Mouse (Mus musculus): ENCODE results near the gene Dpp6.

Gene Dpp6

GRCm38 (mm10) chr5:27063871-27064270, 246.9 kb downstream of the Dpp6 start:
- ATAC-seq (ENCODE audit: low TSS enrichment) = no peak

- no peak for ATAC-seq (ENCODE audit: low TSS enrichment)
These were observed 249.8 kb downstream of the Dpp6 start for GRCm38 (mm10) chr5:27066837-27067236.

GRCm38 (mm10) chr5:27075131-27075591, 258.2 kb downstream of the Dpp6 start:
- peak; percentile 88 for ATAC-seq (ENCODE audit: low TSS enrichment)

GRCm38 (mm10) chr5:27076046-27076445, 259.0 kb downstream of the Dpp6 start:
- ATAC-seq (ENCODE audit: low TSS enrichment) = no peak

- ATAC-seq (ENCODE audit: low TSS enrichment) = peak; percentile 22; the same call in 1 of the 2 replicates
These were observed 260.8 kb downstream of the Dpp6 start for GRCm38 (mm10) chr5:27077821-27078220.

- ATAC-seq (ENCODE audit: low TSS enrichment) = peak; percentile 66
These were observed 264.3 kb downstream of the Dpp6 start for GRCm38 (mm10) chr5:27081275-27081674.

GRCm38 (mm10) chr5:27083762-27084161, 266.8 kb downstream of the Dpp6 start:
- peak; percentile 83 for ATAC-seq (ENCODE audit: low TSS enrichment)

GRCm38 (mm10) chr5:27108221-27108620, 291.2 kb downstream of the Dpp6 start:
- 0 out of 2 replicates have a peak, but pooled peaks have one; percentile 47 for ATAC-seq (ENCODE audit: low TSS enrichment)

GRCm38 (mm10) chr5:27122479-27122878, 305.5 kb downstream of the Dpp6 start:
- ATAC-seq (ENCODE audit: low TSS enrichment) = no peak

GRCm38 (mm10) chr5:27122944-27123343, 305.9 kb downstream of the Dpp6 start:
- no peak for ATAC-seq (ENCODE audit: low TSS enrichment)

GRCm38 (mm10) chr5:27126034-27126433, 309.0 kb downstream of the Dpp6 start:
- no peak for ATAC-seq (ENCODE audit: low TSS enrichment)

GRCm38 (mm10) chr5:27133196-27133595, 316.2 kb downstream of the Dpp6 start:
- ATAC-seq (ENCODE audit: low TSS enrichment) = no peak

- ATAC-seq (ENCODE audit: low TSS enrichment) = no peak
These were observed 317.5 kb downstream of the Dpp6 start for GRCm38 (mm10) chr5:27134436-27135005.

GRCm38 (mm10) chr5:27147397-27147945, 330.5 kb downstream of the Dpp6 start:
- ATAC-seq (ENCODE audit: low TSS enrichment) = no peak

GRCm38 (mm10) chr5:27151017-27151416, 334.0 kb downstream of the Dpp6 start:
- no peak for ATAC-seq (ENCODE audit: low TSS enrichment)

- ATAC-seq (ENCODE audit: low TSS enrichment) = no peak
These were observed 338.7 kb downstream of the Dpp6 start for GRCm38 (mm10) chr5:27155671-27156070.

GRCm38 (mm10) chr5:27156366-27156765, 339.4 kb downstream of the Dpp6 start:
- ATAC-seq (ENCODE audit: low TSS enrichment) = no peak

- ATAC-seq (ENCODE audit: low TSS enrichment) = no peak
These were observed 344.2 kb downstream of the Dpp6 start for GRCm38 (mm10) chr5:27161122-27161645.

- ATAC-seq (ENCODE audit: low TSS enrichment) = no peak
These were observed 351.5 kb downstream of the Dpp6 start for GRCm38 (mm10) chr5:27168550-27168949.

- ATAC-seq (ENCODE audit: low TSS enrichment) = no peak
These were observed 368.0 kb downstream of the Dpp6 start for GRCm38 (mm10) chr5:27184963-27185362.

GRCm38 (mm10) chr5:27191242-27191969, 374.4 kb downstream of the Dpp6 start:
- peak; percentile 73 for ATAC-seq (ENCODE audit: low TSS enrichment)

GRCm38 (mm10) chr5:27194157-27194556, 377.2 kb downstream of the Dpp6 start:
- no peak for ATAC-seq (ENCODE audit: low TSS enrichment)

GRCm38 (mm10) chr5:27194975-27195374, 378.0 kb downstream of the Dpp6 start:
- no peak for ATAC-seq (ENCODE audit: low TSS enrichment)

Measured in frontal cortex, adult (tissue).